Mouse (Mus musculus) olfactory bulb, adult 2 months (tissue): ENCODE data around the gene Mc1r.

Experiments used
- CTCF ChIP-seq: fragments of 200-500 bp; IDR thresholded peaks from 2 replicates; pipeline ENCODE4 v1.5.1; 2012; ENCODE audit warnings: low read depth, mild to moderate bottlenecking, low read length, moderate library complexity; ENCODE audit not compliant: insufficient read depth
- POLR2A ChIP-seq: fragments of 200-500 bp; IDR thresholded peaks from 2 replicates; pipeline ENCODE4 v1.6.1; 2012; ENCODE audit warnings: mild to moderate bottlenecking, low read depth, low read length, moderate library complexity; ENCODE audit not compliant: insufficient read depth

DNA sequence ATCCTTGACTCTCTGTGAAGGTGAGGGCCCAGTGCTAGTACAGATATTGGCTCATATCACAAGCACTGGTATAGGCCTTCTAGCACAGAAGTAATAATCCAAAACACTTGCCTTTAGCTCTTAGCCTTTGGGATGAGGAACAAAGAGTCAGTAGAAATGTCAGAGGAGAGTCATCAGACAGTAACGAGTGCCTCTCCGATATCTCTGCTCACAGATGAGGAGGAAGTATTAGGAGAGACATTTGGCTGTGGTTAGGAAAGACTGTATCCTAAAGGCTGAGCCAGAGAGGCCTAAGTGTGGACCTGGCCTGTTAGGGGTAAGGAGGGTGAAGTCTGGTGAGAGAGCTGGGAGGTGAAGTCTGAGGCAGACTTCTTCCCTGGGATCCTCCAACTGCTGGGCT, 34.9 kb downstream of the Mc1r start:
- TF ChIP-seq CTCF (no peak), POLR2A (no peak)
